Mouse (Mus musculus) bone marrow macrophage, adult 2 months (primary cell): ENCODE results near the gene 1110051M20Rik. TPM values are rescaled to one million over a fixed set of nuclear protein-coding genes. Genes with fewer than 3 reads are reported as not detected.
"Not testable (repeated sequence)": the region's sequence is repeated elsewhere in the genome, so short reads cannot be mapped to it uniquely, and the experiment has no call there.

Experiments used
- H3K27ac ChIP-seq: 2 replicates; pipeline ENCODE4 v1.5.1; 2012; ENCODE audit warnings: low read depth, low read length; ENCODE audit not compliant: insufficient read depth
- H3K4me1 ChIP-seq: 2 replicates; pipeline ENCODE4 v1.6.1; 2012; ENCODE audit warnings: low read length; ENCODE audit not compliant: control insufficient read depth, insufficient read depth
- H3K4me3 ChIP-seq: 2 replicates; pipeline ENCODE4 v1.5.1; 2012; ENCODE audit warnings: mild to moderate bottlenecking, low read length, moderate library complexity; ENCODE audit not compliant: insufficient read depth
- CTCF ChIP-seq: IDR thresholded peaks from 2 replicates; pipeline ENCODE4 v1.5.1; 2012; ENCODE audit warnings: low read depth, mild to moderate bottlenecking, low read length, moderate library complexity
- POLR2A ChIP-seq: IDR thresholded peaks from 2 replicates; pipeline ENCODE4 v1.6.1; 2012; ENCODE audit warnings: mild to moderate bottlenecking, low read depth, low read length, borderline replicate concordance
- polyA plus RNA-seq: library from polyadenylated mRNA; stranded (reverse); fragments of >200 nt; gene quantifications from 2 replicates; pipeline ENCODE4 v1.2.4, GENCODE M21; 2012; ENCODE audit not compliant: missing spikeins, insufficient read depth, insufficient read length

1110051M20Rik gene
- polyA plus RNA-seq: 8.1 and 14.2 TPM in 2 replicates

GRCm38 (mm10) chr2:91444286-91444892, at the start of gene 1110051M20Rik:
Gene 1110051M20Rik (minus strand): TSS chr2:91444704.
- peaks cover 11% of the 10 kb centered on the region for H3K4me1 ChIP-seq
- H3K27ac ChIP-seq: no peak within 1 kb of the TSS
- TF ChIP-seq CTCF (no peak), POLR2A (no peak)
- H3K4me3 ChIP-seq: peak within 1 kb of the TSS; percentile 85

- no peak for TF ChIP-seq CTCF
- TF ChIP-seq POLR2A: no peak
- Histone ChIP-seq H3K4me1 (peaks cover 10% of the 10 kb centered on the region), H3K27ac (no peak overlapping the region), H3K4me3 (no peak overlapping the region)
Measured at GRCm38 (mm10) chr2:91493981-91494380, 49.5 kb upstream of the 1110051M20Rik start.

GRCm38 (mm10) chr2:91492071-91492635, 47.6 kb upstream of the 1110051M20Rik start:
- H3K4me3 ChIP-seq: no peak overlapping the region
- TF ChIP-seq POLR2A (no peak), CTCF (no peak)

GRCm38 (mm10) chr2:91487295-91487694, 42.8 kb upstream of the 1110051M20Rik start:
- not testable (repeated sequence) for H3K4me3 ChIP-seq, H3K27ac ChIP-seq
- H3K4me1 ChIP-seq: peaks cover 17% of the 10 kb centered on the region

More at GRCm38 (mm10) chr2:91492071-91492635, 47.6 kb upstream of the 1110051M20Rik start:
- H3K27ac ChIP-seq: no peak overlapping the region
- no peaks in the 10 kb centered on the region for H3K4me1 ChIP-seq

- no peak for TF ChIP-seq CTCF
- no peak for TF ChIP-seq POLR2A
- Histone ChIP-seq H3K4me1 (peaks cover 17% of the 10 kb centered on the region), H3K4me3 (peak overlapping the region; percentile 37), H3K27ac (peak overlapping the region; percentile 87)
Measured at GRCm38 (mm10) chr2:91485256-91485655, 40.8 kb upstream of the 1110051M20Rik start.

GRCm38 (mm10) chr2:91484698-91485097, 40.2 kb upstream of the 1110051M20Rik start:
- peak overlapping the region; percentile 87 for H3K27ac ChIP-seq

GRCm38 (mm10) chr2:91480805-91481514, 36.5 kb upstream of the 1110051M20Rik start:
- TF ChIP-seq POLR2A: no peak
- Histone ChIP-seq H3K4me3 (no peak overlapping the region), H3K27ac (no peak overlapping the region), H3K4me1 (peaks cover 21% of the 10 kb centered on the region)

More at GRCm38 (mm10) chr2:91484698-91485097, 40.2 kb upstream of the 1110051M20Rik start:
- Histone ChIP-seq H3K4me3 (no peak overlapping the region), H3K4me1 (peaks cover 17% of the 10 kb centered on the region)
- TF ChIP-seq CTCF (no peak), POLR2A (no peak)

GRCm38 (mm10) chr2:91480399-91480801, 35.9 kb upstream of the 1110051M20Rik start:
- Histone ChIP-seq H3K4me3 (no peak overlapping the region), H3K27ac (no peak overlapping the region), H3K4me1 (peaks cover 17% of the 10 kb centered on the region)
- TF ChIP-seq CTCF (no peak), POLR2A (no peak)

GRCm38 (mm10) chr2:91476841-91477240, 32.3 kb upstream of the 1110051M20Rik start:
- Histone ChIP-seq H3K4me3 (no peak overlapping the region), H3K4me1 (peaks cover 11% of the 10 kb centered on the region), H3K27ac (no peak overlapping the region)
- TF ChIP-seq POLR2A: no peak
- no peak for TF ChIP-seq CTCF

GRCm38 (mm10) chr2:91476251-91476661, 31.8 kb upstream of the 1110051M20Rik start:
- peaks cover 11% of the 10 kb centered on the region for H3K4me1 ChIP-seq
- no peak for TF ChIP-seq CTCF
- TF ChIP-seq POLR2A: no peak
- no peak overlapping the region for H3K27ac ChIP-seq
- H3K4me3 ChIP-seq: peak overlapping the region; percentile 24
